Mouse (Mus musculus) bone marrow macrophage, adult 2 months (primary cell): ENCODE data around the gene Megf8.

Source experiments
- CTCF ChIP-seq: IDR thresholded peaks from 2 replicates; pipeline ENCODE4 v1.5.1; 2012; ENCODE audit warnings: low read depth, mild to moderate bottlenecking, low read length, moderate library complexity
- POLR2A ChIP-seq: IDR thresholded peaks from 2 replicates; pipeline ENCODE4 v1.6.1; 2012; ENCODE audit warnings: mild to moderate bottlenecking, low read depth, low read length, borderline replicate concordance

- TF ChIP-seq CTCF, result no peak
- no peak for TF ChIP-seq POLR2A
Measured at GRCm38 (mm10) chr7:25289925-25290324, 27.0 kb upstream of the Megf8 start.
